Comparison of ENCODE assay signal across 15 mouse cellular contexts in genomic region chr2:35608856-35609255, GRCm38 (mm10). TPM values are rescaled to one million over a fixed set of nuclear protein-coding genes. Genes with fewer than 3 reads are reported as not detected.
DNase-seq lines count a peak whose midpoint lies in the region; ATAC-seq lines count a peak whose summit lies in the region.
"Had no signal": no experiment of that assay in that cellular context is flagged by ENCODE, and none has a peak within 500 bp of the region (broad histone marks: within the 10 kb centered on the region; RNA-seq: fewer than 3 reads in every experiment).

No protein-coding gene starts in this region.

- peaks cover 99% of the 10 kb centered on the region for H3K4me1 ChIP-seq in heart, embryonic 12.5 days (replicated peaks)
- H3K4me1 ChIP-seq in midbrain, embryonic 10.5 days, result peaks cover 84% of the 10 kb centered on the region
- peaks cover 48% of the 10 kb centered on the region for H3K4me1 ChIP-seq in midbrain, embryonic 13.5 days (replicated peaks)

- no peaks in the 10 kb centered on the region for H3K27me3 ChIP-seq in heart, embryonic 12.5 days (replicated peaks)
- H3K27me3 ChIP-seq in midbrain, embryonic 10.5 days (ENCODE audit: low read depth, poor library complexity, severe bottlenecking), result peaks cover 19% of the 10 kb centered on the region; the same call in 1 of the 2 replicates
- H3K27me3 ChIP-seq in midbrain, embryonic 13.5 days, result no peaks in the 10 kb centered on the region; the same call in none of the 2 replicates
- H3K27me3 ChIP-seq: intestine, embryonic 15.5 days; limb, embryonic 15.5 days; neural tube, embryonic 13.5 days had no signal

- H3K9me3 ChIP-seq in heart, embryonic 12.5 days (replicated peaks), result no peaks in the 10 kb centered on the region
- H3K9me3 ChIP-seq in midbrain, embryonic 10.5 days (replicated peaks), result no peaks in the 10 kb centered on the region
- no peaks in the 10 kb centered on the region for H3K9me3 ChIP-seq in midbrain, embryonic 13.5 days
- H3K9me3 ChIP-seq: hindbrain, embryonic 12.5 days; intestine, embryonic 15.5 days; limb, embryonic 15.5 days; neural tube, embryonic 13.5 days had no signal

- H3K27ac ChIP-seq in heart, embryonic 12.5 days (ENCODE audit: poor library complexity, severe bottlenecking), result peak overlapping the region; percentile 72
- peak overlapping the region; percentile 67; the same call in 1 of the 2 replicates for H3K27ac ChIP-seq in midbrain, embryonic 10.5 days (replicated peaks)
- H3K27ac ChIP-seq in midbrain, embryonic 13.5 days, result no peak overlapping the region
- H3K27ac ChIP-seq: hindbrain, embryonic 12.5 days; intestine, embryonic 15.5 days; limb, embryonic 15.5 days; neural tube, embryonic 13.5 days had no signal

- WGBS in heart, embryonic 12.5 days, result 75% methylated on average over 7 of the region's 7 CpGs
- 90% methylated on average over 7 of the region's 7 CpGs for WGBS in midbrain, embryonic 10.5 days
- 90% methylated on average over 7 of the region's 7 CpGs for WGBS in midbrain, embryonic 13.5 days

- peak overlapping the region; percentile 12; the same call in 1 of the 2 replicates for H3K9ac ChIP-seq in heart, embryonic 12.5 days
- H3K9ac ChIP-seq in midbrain, embryonic 13.5 days (replicated peaks), result no peak overlapping the region
- H3K9ac ChIP-seq: hindbrain, embryonic 12.5 days; intestine, embryonic 15.5 days; limb, embryonic 15.5 days; neural tube, embryonic 13.5 days had no signal

- no peak overlapping the region for H3K4me2 ChIP-seq in heart, embryonic 12.5 days
- H3K4me2 ChIP-seq in midbrain, embryonic 13.5 days (replicated peaks), result no peak overlapping the region
- H3K4me2 ChIP-seq: hindbrain, embryonic 12.5 days; intestine, embryonic 15.5 days; limb, embryonic 15.5 days; neural tube, embryonic 13.5 days had no signal

- DNase-seq in cerebellum, adult 8-10 months, result no peak
- DNase-seq in heart, adult 18-20 months, result no peak
- no peak for DNase-seq in midbrain, embryonic 10.5 days (ENCODE audit: low spot score)
- peak; percentile 44 for DNase-seq in urinary bladder, postnatal 25 days (ENCODE audit: low spot score)
- DNase-seq in testis, postnatal 14 days (ENCODE audit: low spot score), result no peak
- DNase-seq: spleen, adult 18-20 months; thymus, postnatal 4 days had no signal

- 0 out of 2 replicates have a peak, but pooled peaks have one; percentile 1 for ATAC-seq in cerebellum, adult (ENCODE audit: insufficient number of reproducible peaks, low FRiP score, low TSS enrichment)
- no peak for ATAC-seq in heart, embryonic 12.5 days (ENCODE audit: insufficient number of reproducible peaks, low FRiP score)
- no peak for ATAC-seq in midbrain, embryonic 13.5 days
- ATAC-seq: CD4-positive, CD25-positive, alpha-beta regulatory T cell, adult 4 months had no signal

- H3K36me3 ChIP-seq in heart, embryonic 12.5 days, result no peaks in the 10 kb centered on the region
- no peaks in the 10 kb centered on the region for H3K36me3 ChIP-seq in midbrain, embryonic 10.5 days
- H3K36me3 ChIP-seq in midbrain, embryonic 13.5 days, result no peaks in the 10 kb centered on the region
- H3K36me3 ChIP-seq: hindbrain, embryonic 12.5 days; intestine, embryonic 15.5 days; limb, embryonic 15.5 days; neural tube, embryonic 13.5 days had no signal

- H3K4me3 ChIP-seq in heart, embryonic 12.5 days, result no peak overlapping the region
- H3K4me3 ChIP-seq in midbrain, embryonic 10.5 days, result no peak overlapping the region
- no peak overlapping the region for H3K4me3 ChIP-seq in midbrain, embryonic 13.5 days (replicated peaks)
- H3K4me3 ChIP-seq: hindbrain, embryonic 12.5 days; intestine, embryonic 15.5 days; limb, embryonic 15.5 days; neural tube, embryonic 13.5 days had no signal

RNA-seq across cellular contexts. Expression of gene Dab2ip, which starts 50.8 kb away (rescaled TPM):
- 55.6 and 62.5 TPM in 2 replicates for polyA plus RNA-seq in heart, embryonic 12.5 days (2016; fragmentation: Nextera tagmentation; extraction: Ambion mirVana)
- total RNA-seq in heart, adult 18-20 months (2021), result 10 to 100 TPM; 42.4 to 44.1 TPM
- polyA plus RNA-seq in midbrain, embryonic 10.5 days (2016; fragmentation: Nextera tagmentation; extraction: Ambion mirVana), result 19.7 and 24.7 TPM in 2 replicates
- 36.2 and 36.3 TPM in 2 replicates for polyA plus RNA-seq in midbrain, embryonic 13.5 days (2015; fragmentation: Nextera tagmentation; extraction: Ambion mirVana)
